Mouse (Mus musculus) hindbrain, embryonic 16.5 days (tissue): ENCODE results near the gene 3110082I17Rik. TPM values are rescaled to one million over a fixed set of nuclear protein-coding genes. Genes with fewer than 3 reads are reported as not detected.

Experiments used
- ATAC-seq: fragments of 200-750 bp; cut with Nextera tagmentation; 2 replicates; pipeline ENCODE4 v1.8.0; 2017; ENCODE audit warnings: moderate TSS enrichment, moderate library complexity
- H3K27ac ChIP-seq: fragments of 300-500 bp; sonication (generic); 2 replicates; pipeline ENCODE4 v1.5.1; 2014; ENCODE audit warnings: low read depth, mild to moderate bottlenecking, control low read depth, low read length, moderate library complexity
- H3K27me3 ChIP-seq: fragments of 300-500 bp; sonication (generic); replicated peaks from 2 replicates; pipeline ENCODE4 v1.6.1; 2014; ENCODE audit warnings: low read length; ENCODE audit not compliant: control insufficient read depth, insufficient read depth
- H3K36me3 ChIP-seq: fragments of 300-500 bp; sonication (generic); 2 replicates; pipeline ENCODE4 v1.6.1; 2014; ENCODE audit warnings: mild to moderate bottlenecking, low read length, moderate library complexity, mixed read lengths; ENCODE audit not compliant: control insufficient read depth, insufficient read depth
- H3K4me1 ChIP-seq: fragments of 300-500 bp; sonication (generic); 2 replicates; pipeline ENCODE4 v1.6.1; 2014; ENCODE audit warnings: low read depth, low read length; ENCODE audit not compliant: control insufficient read depth, insufficient read depth
- H3K4me2 ChIP-seq: fragments of 300-500 bp; sonication (generic); 2 replicates; pipeline ENCODE4 v1.6.1; 2014; ENCODE audit warnings: mild to moderate bottlenecking, low read length, control low read depth, moderate library complexity
- H3K4me3 ChIP-seq: fragments of 300-500 bp; sonication (generic); 2 replicates; pipeline ENCODE4 v1.5.1; 2014; ENCODE audit warnings: mild to moderate bottlenecking, low read length, control low read depth, moderate library complexity
- H3K9ac ChIP-seq: fragments of 300-500 bp; sonication (generic); 2 replicates; pipeline ENCODE4 v1.6.1; 2014; ENCODE audit warnings: low read depth, mild to moderate bottlenecking, control low read depth, low read length, moderate library complexity
- H3K9me3 ChIP-seq: fragments of 300-500 bp; sonication (generic); 2 replicates; pipeline ENCODE4 v1.6.1; 2014; ENCODE audit warnings: mild to moderate bottlenecking, low read length, moderate library complexity; ENCODE audit not compliant: control insufficient read depth
- WGBS: fragments of 180-500 bp; shearing (Covaris S2); extraction: QIAGEN DNeasy Blood & Tissue Kit; methylation state at CpG from one replicate; pipeline ENCODE4 v1.1.7; 2014; 5-methylcytosine and 5-hydroxymethylcytosine counted together
- polyA plus RNA-seq: library from polyadenylated mRNA; unstranded; fragments of >200 nt; fragmentation: Nextera tagmentation; extraction: Ambion mirVana; gene quantifications from 2 replicates; pipeline ENCODE4 v1.2.1, GENCODE M21; 2015

The 3110082I17Rik gene
- polyA plus RNA-seq, 1 experiment from 2014 or later, result 20.3 TPM

DNA sequence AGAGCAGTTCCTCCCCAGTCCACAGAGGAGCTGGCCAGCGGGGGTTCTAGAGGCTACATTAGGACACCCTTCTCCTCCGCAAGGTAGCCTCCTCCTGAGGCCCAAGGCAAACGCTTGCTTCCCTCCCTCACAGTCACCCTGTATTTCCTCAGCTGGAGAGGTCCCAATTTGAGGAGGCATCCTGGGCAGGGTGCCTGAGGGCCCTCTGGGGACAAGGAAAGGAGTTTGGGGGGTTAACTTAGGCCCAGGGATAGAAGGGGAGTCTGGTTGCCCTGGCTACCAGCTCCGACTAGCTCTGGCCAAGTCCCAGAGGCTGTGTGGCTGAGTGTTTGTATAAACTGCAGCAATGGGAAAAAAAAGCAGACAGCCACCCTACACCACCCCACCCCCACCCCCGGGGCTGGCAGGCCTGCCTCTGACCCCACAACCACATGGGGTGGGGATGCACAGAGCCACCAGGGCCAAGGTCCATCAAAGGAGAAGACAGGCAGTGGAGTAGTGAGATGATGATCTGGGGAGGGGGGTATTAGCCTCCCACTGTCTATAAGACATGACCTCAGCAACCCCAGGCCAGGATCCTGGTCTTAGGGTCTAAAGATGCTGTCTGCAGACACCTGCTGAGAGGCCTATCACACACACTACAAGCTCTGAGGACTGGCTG is 95.3 kb downstream of the 3110082I17Rik start:
- Histone ChIP-seq H3K4me3 (no peak overlapping the region), H3K27ac (peak overlapping the region; percentile 21; the same call in 1 of the 2 replicates), H3K4me2 (no peak overlapping the region), H3K27me3 (no peaks in the 10 kb centered on the region), H3K4me1 (peaks cover 11% of the 10 kb centered on the region), H3K9ac (no peak overlapping the region), H3K9me3 (no peaks in the 10 kb centered on the region), H3K36me3 (peaks cover 5% of the 10 kb centered on the region; the same call in 1 of the 2 replicates)
- ATAC-seq, result peak; percentile 46
- WGBS, result 40% methylated on average over 5 of the region's 5 CpGs

GRCm38 (mm10) chr5:139364260-139364910 is 95.9 kb downstream of the 3110082I17Rik start:
- H3K9me3 ChIP-seq, result no peaks in the 10 kb centered on the region
- no peak overlapping the region for H3K4me2 ChIP-seq
- H3K9ac ChIP-seq, result peak overlapping the region; percentile 1; the same call in 1 of the 2 replicates
- peaks cover 5% of the 10 kb centered on the region; the same call in 1 of the 2 replicates for H3K36me3 ChIP-seq
- H3K27ac ChIP-seq, result peak overlapping the region; percentile 21; the same call in 1 of the 2 replicates
- 39% methylated on average over 12 of the region's 12 CpGs for WGBS
- no peaks in the 10 kb centered on the region for H3K27me3 ChIP-seq
- peaks cover 11% of the 10 kb centered on the region for H3K4me1 ChIP-seq
- no peak overlapping the region for H3K4me3 ChIP-seq
- ATAC-seq, result peak; percentile 68

- no peaks in the 10 kb centered on the region for H3K9me3 ChIP-seq
- peak overlapping the region; percentile 1; the same call in 1 of the 2 replicates for H3K9ac ChIP-seq
- no peak overlapping the region for H3K27ac ChIP-seq
- no peak overlapping the region for H3K4me2 ChIP-seq
- H3K4me3 ChIP-seq, result no peak overlapping the region
- H3K4me1 ChIP-seq, result peaks cover 11% of the 10 kb centered on the region
- ATAC-seq, result no peak; the same call in 1 of the 2 replicates
- H3K27me3 ChIP-seq, result no peaks in the 10 kb centered on the region
- WGBS, result 70% methylated on average over 7 of the region's 7 CpGs
- peaks cover 5% of the 10 kb centered on the region; the same call in 1 of the 2 replicates for H3K36me3 ChIP-seq
Measured at GRCm38 (mm10) chr5:139363858-139364257, 96.5 kb downstream of the 3110082I17Rik start.

- Histone ChIP-seq H3K9me3 (no peaks in the 10 kb centered on the region), H3K4me3 (no peak overlapping the region)
- WGBS, result 93% methylated on average over 5 of the region's 5 CpGs
Measured at GRCm38 (mm10) chr5:139359244-139359643, 101.1 kb downstream of the 3110082I17Rik start.

GRCm38 (mm10) chr5:139358653-139359052 is 101.7 kb downstream of the 3110082I17Rik start:
- Histone ChIP-seq H3K9me3 (no peaks in the 10 kb centered on the region), H3K27ac (no peak overlapping the region), H3K4me1 (no peaks in the 10 kb centered on the region), H3K9ac (no peak overlapping the region), H3K4me3 (no peak overlapping the region), H3K36me3 (peaks cover 5% of the 10 kb centered on the region; the same call in 1 of the 2 replicates), H3K27me3 (no peaks in the 10 kb centered on the region), H3K4me2 (no peak overlapping the region)
- 80% methylated on average over 2 of the region's 2 CpGs for WGBS
- no peak for ATAC-seq

More at GRCm38 (mm10) chr5:139359244-139359643, 101.1 kb downstream of the 3110082I17Rik start:
- no peak overlapping the region for H3K27ac ChIP-seq
- no peak overlapping the region for H3K9ac ChIP-seq
- peaks cover 5% of the 10 kb centered on the region; the same call in 1 of the 2 replicates for H3K36me3 ChIP-seq
- no peak overlapping the region for H3K4me2 ChIP-seq
- no peaks in the 10 kb centered on the region for H3K27me3 ChIP-seq
- peaks cover under 1% of the 10 kb centered on the region; the same call in 1 of the 2 replicates for H3K4me1 ChIP-seq
- no peak for ATAC-seq

DNA sequence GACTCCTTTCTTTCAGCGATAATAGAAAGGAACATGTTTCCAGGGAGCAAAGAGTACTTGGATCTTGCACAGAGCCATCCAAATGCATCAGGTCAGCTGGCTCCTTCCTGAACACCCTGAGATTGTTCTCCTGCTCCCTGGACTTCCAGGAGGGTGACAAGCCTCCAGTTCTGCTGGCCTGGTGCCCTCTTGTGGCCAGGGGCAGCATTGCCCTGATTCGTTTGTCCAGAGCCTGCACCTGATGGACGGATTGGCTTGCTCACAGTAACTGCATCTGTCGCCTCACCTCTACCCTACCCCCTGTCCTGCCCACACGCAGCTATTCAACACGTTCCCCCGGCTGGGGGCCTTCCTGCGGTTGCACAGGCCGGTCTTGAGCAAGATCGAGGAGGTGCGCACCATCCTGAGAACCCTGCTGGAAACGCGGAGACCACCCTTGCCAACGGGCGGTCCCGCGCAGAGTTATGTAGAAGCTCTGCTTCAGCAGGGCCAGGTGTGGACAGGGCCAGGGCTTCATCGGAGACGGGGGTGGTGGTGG is 105.0 kb downstream of the 3110082I17Rik start:
- Histone ChIP-seq H3K9ac (no peak overlapping the region), H3K4me1 (no peaks in the 10 kb centered on the region), H3K27me3 (no peaks in the 10 kb centered on the region), H3K4me3 (no peak overlapping the region), H3K27ac (no peak overlapping the region), H3K9me3 (no peaks in the 10 kb centered on the region), H3K36me3 (peaks cover under 1% of the 10 kb centered on the region; the same call in 1 of the 2 replicates), H3K4me2 (no peak overlapping the region)
- ATAC-seq, result no peak
- WGBS, result 34% methylated on average over 19 of the region's 19 CpGs

DNA sequence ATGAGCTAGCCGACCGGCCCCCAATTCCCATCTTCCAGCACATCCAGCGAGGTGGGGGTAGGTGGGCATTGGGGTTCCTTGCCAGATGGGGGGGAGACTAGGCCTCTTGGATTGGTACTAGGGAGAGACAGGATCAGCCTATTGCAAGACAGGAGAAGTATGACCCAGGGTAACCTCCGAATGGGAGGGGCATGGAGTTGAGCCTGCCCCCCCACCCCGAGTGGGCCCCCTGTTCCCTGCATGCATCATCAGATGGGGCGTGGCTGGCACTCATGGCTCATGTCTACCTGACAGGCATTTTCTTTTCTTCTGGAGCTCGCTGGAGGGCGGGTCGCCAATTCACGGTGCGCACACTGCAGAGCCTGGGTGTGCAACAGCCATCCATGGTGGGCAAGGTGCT is 106.4 kb downstream of the 3110082I17Rik start:
- Histone ChIP-seq H3K4me1 (no peaks in the 10 kb centered on the region), H3K27me3 (no peaks in the 10 kb centered on the region), H3K9me3 (no peaks in the 10 kb centered on the region), H3K4me3 (no peak overlapping the region), H3K4me2 (no peak overlapping the region), H3K27ac (no peak overlapping the region), H3K9ac (no peak overlapping the region), H3K36me3 (no peaks in the 10 kb centered on the region)
- 90% methylated on average over 11 of the region's 11 CpGs for WGBS
- no peak for ATAC-seq

- Histone ChIP-seq H3K9me3 (no peaks in the 10 kb centered on the region), H3K4me2 (no peak overlapping the region), H3K4me1 (no peaks in the 10 kb centered on the region), H3K27me3 (no peaks in the 10 kb centered on the region; the same call in 1 of the 2 replicates), H3K9ac (no peak overlapping the region), H3K27ac (no peak overlapping the region), H3K4me3 (no peak overlapping the region), H3K36me3 (no peaks in the 10 kb centered on the region)
- 57% methylated on average over 10 of the region's 10 CpGs for WGBS
- ATAC-seq, result no peak
Measured at GRCm38 (mm10) chr5:139353496-139353895, 106.8 kb downstream of the 3110082I17Rik start.

- no peak within 1 kb of the TSS for H3K9ac ChIP-seq
- H3K4me1 ChIP-seq, result no peaks in the 10 kb centered on the region
- no peaks in the 10 kb centered on the region for H3K9me3 ChIP-seq
- H3K27ac ChIP-seq, result no peak within 1 kb of the TSS
- 63% methylated on average over 6 of the region's 6 CpGs for WGBS
- no peak for ATAC-seq
- no peak within 1 kb of the TSS for H3K4me2 ChIP-seq
- H3K27me3 ChIP-seq, result no peaks in the 10 kb centered on the region; the same call in 1 of the 2 replicates
- H3K36me3 ChIP-seq, result no peaks in the 10 kb centered on the region
- H3K4me3 ChIP-seq, result no peak within 1 kb of the TSS
Measured at GRCm38 (mm10) chr5:139352317-139352716, 108.0 kb downstream of the 3110082I17Rik start, which contains the start of gene Cyp2w1. TSS of gene Cyp2w1 (plus strand) at chr5:139352617.
